Mouse (Mus musculus) erythroblast, adult 5-6 weeks (primary cell): Measurements from ENCODE around the gene Ripor1. TPM values are rescaled to one million over a fixed set of nuclear protein-coding genes. Genes with fewer than 3 reads are reported as not detected.
"Not testable (repeated sequence)": the region's sequence is repeated elsewhere in the genome, so short reads cannot be mapped to it uniquely, and the experiment has no call there.

Experiments used
- ATAC-seq: replicated peaks from 2 replicates; pipeline ENCODE4 v1.8.0; 2016; ENCODE audit warnings: moderate number of reproducible peaks, mild to moderate bottlenecking, moderate TSS enrichment, inconsistent platforms; ENCODE audit not compliant: poor library complexity, low FRiP score, severe bottlenecking
- total RNA-seq, 2 experiments: library from RNA; stranded (forward) in 1 of 2; stranded (reverse) in 1 of 2; fragments of 150-400 nt in 1 of 2; fragments of 200-764, 138-1000 nt in 1 of 2; gene quantifications; 2 replicates each; pipeline versions ENCODE4 v1.2.3 to v1.2.4; 2015 to 2017; ENCODE audit warnings: low replicate concordance in 2 of 2

The Ripor1 gene
- total RNA-seq, 2 experiments from 2014 or later, result 2.6 to 16.3 TPM

- ATAC-seq, result not testable (repeated sequence)
Measured at GRCm38 (mm10) chr8:105602540-105602939, 2.5 kb upstream of the Ripor1 start.

- ATAC-seq, result peak; percentile 47
Measured at GRCm38 (mm10) chr8:105605491-105606188, 585 bp downstream of the Ripor1 start.

GRCm38 (mm10) chr8:105606189-105607023 is 1.4 kb downstream of the Ripor1 start:
- ATAC-seq, result 0 out of 2 replicates have a peak, but pooled peaks have one; percentile 9

- ATAC-seq, result no peak
Measured at GRCm38 (mm10) chr8:105607062-105607461, 2.0 kb downstream of the Ripor1 start.

GRCm38 (mm10) chr8:105607684-105608083 is 2.6 kb downstream of the Ripor1 start:
- ATAC-seq, result no peak

GRCm38 (mm10) chr8:105609355-105609754 is 4.3 kb downstream of the Ripor1 start:
- ATAC-seq, result no peak

- ATAC-seq, result no peak
Measured at GRCm38 (mm10) chr8:105609771-105610170, 4.7 kb downstream of the Ripor1 start.

GRCm38 (mm10) chr8:105611836-105612235 is 6.8 kb downstream of the Ripor1 start:
- no peak for ATAC-seq

- no peak for ATAC-seq
Measured at GRCm38 (mm10) chr8:105613037-105613436, 8.0 kb downstream of the Ripor1 start.

- no peak for ATAC-seq
Measured at GRCm38 (mm10) chr8:105613830-105614511, 8.9 kb downstream of the Ripor1 start.

GRCm38 (mm10) chr8:105615942-105616341 is 10.9 kb downstream of the Ripor1 start:
- ATAC-seq, result no peak

GRCm38 (mm10) chr8:105617451-105618278 is 12.6 kb downstream of the Ripor1 start:
- ATAC-seq, result no peak

- no peak for ATAC-seq
Measured at GRCm38 (mm10) chr8:105618279-105618634, 13.2 kb downstream of the Ripor1 start.

- ATAC-seq, result no peak
Measured at GRCm38 (mm10) chr8:105618892-105619591, 14.0 kb downstream of the Ripor1 start.

- ATAC-seq, result no peak
Measured at GRCm38 (mm10) chr8:105620211-105620610, 15.2 kb downstream of the Ripor1 start.

- no peak for ATAC-seq
Measured at GRCm38 (mm10) chr8:105620946-105621720, 16.1 kb downstream of the Ripor1 start.

GRCm38 (mm10) chr8:105621841-105622240 is 16.8 kb downstream of the Ripor1 start:
- ATAC-seq, result no peak

GRCm38 (mm10) chr8:105622421-105622920 is 17.4 kb downstream of the Ripor1 start:
- ATAC-seq, result peak; percentile 87
